Mouse (Mus musculus): ENCODE measurements around the gene Uqcrc2. TPM values are rescaled to one million over a fixed set of nuclear protein-coding genes. Genes with fewer than 3 reads are reported as not detected.

The Uqcrc2 gene
- 172 TPM for polyA plus RNA-seq (2014; fragmentation: Illumina TruSeq; extraction: RNeasy Lipid Tissue Mini Kit (QIAGEN cat#74804); ENCODE audit: low read depth, low replicate concordance)

GRCm38 (mm10) chr7:120634711-120635361 lies at the start of gene Uqcrc2:
Uqcrc2 (plus strand) TSS chr7:120635176.

GRCm38 (mm10) chr7:120670153-120670875 lies 35.3 kb downstream of the Uqcrc2 start, which contains the start of gene Pdzd9:
Pdzd9 (minus strand) TSS chr7:120670343.

GRCm38 (mm10) chr7:120677001-120677643 lies 42.1 kb downstream of the Uqcrc2 start, which contains the start of gene Mosmo:
Mosmo (plus strand) TSS chr7:120677618.

Other genes starting within 250 kb of the Uqcrc2 start
- 0.69 TPM for gene Abca16, start 225.5 kb upstream of the Uqcrc2 start, polyA plus RNA-seq (2014; fragmentation: Illumina TruSeq; extraction: RNeasy Lipid Tissue Mini Kit (QIAGEN cat#74804); ENCODE audit: low read depth, low replicate concordance)
- gene Pdzd9, start 35.2 kb downstream of the Uqcrc2 start, polyA plus RNA-seq (2014; fragmentation: Illumina TruSeq; extraction: RNeasy Lipid Tissue Mini Kit (QIAGEN cat#74804); ENCODE audit: low read depth, low replicate concordance), result 2.7 TPM
- 30.8 TPM for gene Mosmo, start 42.4 kb downstream of the Uqcrc2 start, polyA plus RNA-seq (2014; fragmentation: Illumina TruSeq; extraction: RNeasy Lipid Tissue Mini Kit (QIAGEN cat#74804); ENCODE audit: low read depth, low replicate concordance)
- gene Vwa3a, start 104.1 kb downstream of the Uqcrc2 start, polyA plus RNA-seq (2014; fragmentation: Illumina TruSeq; extraction: RNeasy Lipid Tissue Mini Kit (QIAGEN cat#74804); ENCODE audit: low read depth, low replicate concordance), result 7.0 TPM
- gene Gm5737, start 177.2 kb downstream of the Uqcrc2 start, polyA plus RNA-seq (2014; fragmentation: Illumina TruSeq; extraction: RNeasy Lipid Tissue Mini Kit (QIAGEN cat#74804); ENCODE audit: low read depth, low replicate concordance), result 0.98 TPM
- gene Eef2k, start 207.7 kb downstream of the Uqcrc2 start, polyA plus RNA-seq (2014; fragmentation: Illumina TruSeq; extraction: RNeasy Lipid Tissue Mini Kit (QIAGEN cat#74804); ENCODE audit: low read depth, low replicate concordance), result 21.4 TPM

Measured in adipose tissue, adult 10 weeks (tissue).